Mouse (Mus musculus) granulocyte monocyte progenitor cell, adult 5-6 weeks (primary cell): ENCODE results near the gene Ifi27. TPM values are rescaled to one million over a fixed set of nuclear protein-coding genes. Genes with fewer than 3 reads are reported as not detected.
"Not testable (repeated sequence)": the region's sequence is repeated elsewhere in the genome, so short reads cannot be mapped to it uniquely, and the experiment has no call there.

Experiments
- ATAC-seq: replicated peaks from 2 replicates; pipeline ENCODE4 v1.8.0; 2016; ENCODE audit warnings: mild to moderate bottlenecking, moderate TSS enrichment, inconsistent platforms; ENCODE audit not compliant: poor library complexity, severe bottlenecking
- total RNA-seq, 2 experiments: library from RNA; stranded (forward) in 1 of 2; stranded (reverse) in 1 of 2; fragments of 200-712, 200-1000 nt in 1 of 2; fragments of >200 nt in 1 of 2; fragmentation: Nextera tagmentation in 1 of 2; gene quantifications; 2 replicates each; pipeline ENCODE4 v1.2.3; 2014 to 2017

The Ifi27 gene
- 57.2 and 75.3 TPM in 2 replicates for total RNA-seq (2014; fragmentation: Nextera tagmentation)
- 24.0 and 53.0 TPM in 2 replicates for total RNA-seq (2017)

DNA sequence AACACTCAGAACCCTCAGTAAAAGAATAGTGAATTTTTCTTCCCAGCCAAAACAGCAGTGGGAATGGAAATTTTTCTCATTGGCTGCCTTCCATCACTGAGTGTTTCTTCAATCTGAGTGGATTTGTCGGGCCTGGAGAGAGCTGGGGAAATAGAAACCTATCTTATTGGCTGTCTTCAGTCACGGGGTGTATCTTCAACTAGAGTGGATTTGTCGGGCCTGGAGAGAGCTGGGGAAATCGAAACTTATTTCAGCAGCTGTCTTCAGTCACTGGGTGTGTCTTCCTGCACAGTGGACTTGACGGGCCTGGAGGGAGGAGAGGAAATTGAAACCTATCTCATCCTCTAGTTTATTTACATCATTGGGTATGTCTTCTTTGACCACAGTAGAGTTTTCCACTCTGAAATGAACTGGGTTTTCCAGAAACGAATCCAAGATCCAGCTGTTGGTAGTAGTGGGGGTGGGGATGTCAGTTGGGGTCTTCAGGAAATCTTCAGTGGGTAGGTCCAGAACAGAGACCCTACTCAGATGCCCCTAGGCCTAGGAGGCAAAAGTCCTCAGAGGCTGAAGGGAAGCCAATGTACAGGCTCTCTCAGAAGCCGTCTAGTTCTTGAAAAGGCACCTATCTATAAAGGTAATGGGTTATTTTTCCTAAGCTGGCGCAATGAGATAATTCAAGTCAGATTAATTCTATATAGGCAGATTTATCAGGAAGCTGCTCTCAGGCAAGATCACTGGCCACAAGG is at the start of gene Ifi27:
Ifi27 (plus strand) TSS at position 226 of the 746 bp plus-strand sequence.
- ATAC-seq = peak; percentile 89

GRCm38 (mm10) chr12:103388505-103389347 is 45.3 kb upstream of the Ifi27 start, which contains the start of gene Otub2:
Otub2 (plus strand) TSS chr12:103388682.
- peak; percentile 97 for ATAC-seq

GRCm38 (mm10) chr12:103389348-103389727 is 44.7 kb upstream of the Ifi27 start:
- ATAC-seq = no peak

DNA sequence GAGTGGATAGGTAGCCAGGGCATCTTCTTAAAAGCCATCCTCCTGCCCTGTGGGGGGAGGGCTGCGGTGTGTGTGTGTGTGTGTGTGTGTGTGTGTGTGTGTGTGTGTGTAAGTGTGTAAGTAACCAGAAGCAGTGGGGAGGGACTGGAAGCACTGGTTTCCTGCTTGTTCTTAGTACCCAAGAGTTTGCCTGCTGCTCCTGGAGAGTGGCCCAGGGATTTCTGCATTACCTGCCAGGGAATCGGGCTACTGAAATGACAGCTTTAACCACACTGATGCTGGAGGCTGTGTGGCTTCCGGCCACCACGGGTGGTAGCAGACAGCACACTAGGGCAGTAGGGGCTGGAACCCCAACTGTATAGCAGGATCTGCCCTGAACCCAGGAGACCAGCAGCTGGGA is 44.0 kb upstream of the Ifi27 start:
- no peak for ATAC-seq

GRCm38 (mm10) chr12:103391098-103391497 is 42.9 kb upstream of the Ifi27 start:
- no peak for ATAC-seq

DNA sequence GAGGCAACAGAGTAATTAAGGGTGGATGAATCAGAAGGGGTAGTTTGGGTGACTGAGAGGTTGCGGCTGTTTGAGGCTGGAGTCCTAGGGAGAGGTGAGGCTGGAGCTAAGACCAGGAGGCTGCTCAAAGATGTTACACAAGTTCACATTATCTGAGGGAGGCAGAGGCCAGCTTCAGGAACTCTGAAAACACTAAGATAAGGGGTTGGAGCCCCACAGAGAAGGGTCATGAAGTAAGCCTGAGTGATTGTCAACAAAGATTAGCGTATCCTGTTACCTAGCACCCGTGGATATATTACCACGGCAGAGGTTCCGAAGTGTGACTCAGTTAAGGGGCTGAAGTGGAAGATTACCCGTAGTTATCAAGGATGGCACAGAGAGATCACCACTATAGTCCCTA is 40.5 kb upstream of the Ifi27 start:
- peak; percentile 45 for ATAC-seq

DNA sequence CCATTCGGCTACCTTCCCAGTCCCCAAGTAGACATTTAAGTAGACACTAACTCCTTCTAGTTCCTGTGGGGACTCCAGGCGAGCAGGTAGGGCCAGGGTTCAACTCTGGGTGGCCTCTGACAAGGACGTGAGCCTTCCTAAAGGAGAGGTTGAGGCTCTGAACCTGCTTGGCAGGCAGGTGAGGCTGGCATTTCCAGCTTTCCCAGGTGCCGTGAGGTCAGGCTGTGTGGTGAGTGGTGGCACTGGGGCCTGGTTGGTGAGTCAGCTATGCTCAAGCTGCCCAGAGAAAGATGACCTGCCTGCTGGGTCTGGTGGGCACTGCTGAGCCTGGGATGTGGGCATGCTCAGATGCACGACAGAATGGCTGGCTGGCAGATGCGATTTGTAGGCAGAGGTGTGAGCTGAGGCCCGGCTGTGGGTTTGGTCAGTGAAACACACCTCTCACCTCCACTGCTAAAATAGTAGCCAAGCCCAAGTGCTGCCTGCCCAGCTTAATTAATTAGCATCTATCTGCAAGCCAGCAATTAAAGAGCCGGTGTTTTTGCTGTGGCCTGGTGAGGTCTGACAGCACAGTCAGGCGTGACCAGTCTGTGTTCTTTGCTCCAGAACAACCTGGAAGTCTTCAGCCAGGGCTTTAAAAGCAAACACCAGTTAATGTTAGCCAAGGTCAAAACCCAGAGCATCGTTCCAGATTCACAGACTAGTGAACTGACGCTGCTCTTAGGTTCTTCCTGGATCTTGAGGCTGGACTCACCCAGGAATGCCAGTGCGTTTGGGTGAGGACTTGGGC is 38.3 kb upstream of the Ifi27 start:
- no peak for ATAC-seq

- ATAC-seq = no peak
Measured at GRCm38 (mm10) chr12:103396751-103397150, 37.3 kb upstream of the Ifi27 start.

DNA sequence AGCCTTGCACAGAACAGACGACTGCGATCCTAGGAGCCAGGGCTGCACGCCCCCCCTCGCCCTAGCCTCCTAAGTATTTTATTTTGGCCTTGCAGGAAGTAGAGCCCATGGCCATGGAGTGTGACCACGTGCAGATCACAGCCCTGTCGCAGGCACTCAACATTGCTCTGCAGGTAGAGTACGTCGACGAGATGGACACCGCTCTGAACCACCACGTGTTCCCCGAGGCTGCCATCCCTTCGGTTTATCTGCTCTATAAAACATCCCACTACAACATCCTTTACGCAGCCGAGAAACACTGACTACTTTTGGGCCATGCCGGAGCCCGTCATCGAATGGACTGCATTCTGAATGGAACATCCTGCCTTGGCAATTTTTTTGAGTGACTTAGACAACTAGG is 29.9 kb upstream of the Ifi27 start:
- no peak for ATAC-seq

DNA sequence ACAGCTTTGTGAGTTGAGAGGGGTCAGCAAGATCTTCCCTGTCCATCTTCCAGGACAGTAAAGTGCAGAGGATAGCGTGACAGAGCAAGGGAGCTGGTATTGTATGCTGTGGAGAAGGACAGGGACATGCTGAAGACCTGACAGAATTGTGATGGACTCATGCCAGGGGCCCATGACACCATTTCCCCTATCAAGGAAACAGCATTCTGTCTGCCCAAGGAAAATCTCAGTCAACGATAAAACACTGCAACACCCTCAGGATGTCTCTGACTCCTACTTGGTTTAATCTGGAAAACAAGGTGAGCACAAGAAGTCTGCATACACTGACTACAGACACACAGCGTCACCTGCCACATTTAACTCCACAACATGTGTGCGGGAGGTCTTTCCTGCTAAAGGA is 26.3 kb upstream of the Ifi27 start, which contains the start of gene 9330161L09Rik:
9330161L09Rik (minus strand) TSS at position 101 of the 400 bp plus-strand sequence.
- ATAC-seq = no peak

- no peak for ATAC-seq
Measured at GRCm38 (mm10) chr12:103408144-103408543, 25.9 kb upstream of the Ifi27 start.

- peak; percentile 29 for ATAC-seq
Measured at GRCm38 (mm10) chr12:103425016-103425728, 8.8 kb upstream of the Ifi27 start.

- ATAC-seq = peak; percentile 98
Measured at GRCm38 (mm10) chr12:103425729-103426470, 8.1 kb upstream of the Ifi27 start, which contains the start of gene Ddx24. Ddx24 (minus strand) TSS chr12:103425830.

DNA sequence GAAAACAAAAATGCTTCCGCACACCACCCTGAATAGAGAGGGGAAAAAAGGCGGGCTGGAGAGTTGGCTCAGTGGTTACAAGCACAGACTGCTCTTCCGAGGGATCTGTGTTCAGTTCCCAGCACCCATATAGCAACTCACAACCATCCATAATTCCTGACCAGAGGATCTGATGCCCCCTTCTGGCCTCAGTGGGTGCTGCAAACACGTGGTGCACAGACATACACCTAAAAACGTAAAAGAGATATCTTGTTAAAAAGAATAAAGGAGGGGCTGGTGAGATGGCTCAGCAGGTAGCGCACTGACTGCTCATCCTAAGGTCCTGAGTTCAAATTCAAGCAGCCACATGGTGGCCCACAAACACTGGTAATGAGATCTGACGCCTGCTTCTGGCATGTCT is 7.3 kb upstream of the Ifi27 start:
- no peak for ATAC-seq

GRCm38 (mm10) chr12:103433430-103433829 is 581 bp upstream of the Ifi27 start:
- ATAC-seq = no peak

DNA sequence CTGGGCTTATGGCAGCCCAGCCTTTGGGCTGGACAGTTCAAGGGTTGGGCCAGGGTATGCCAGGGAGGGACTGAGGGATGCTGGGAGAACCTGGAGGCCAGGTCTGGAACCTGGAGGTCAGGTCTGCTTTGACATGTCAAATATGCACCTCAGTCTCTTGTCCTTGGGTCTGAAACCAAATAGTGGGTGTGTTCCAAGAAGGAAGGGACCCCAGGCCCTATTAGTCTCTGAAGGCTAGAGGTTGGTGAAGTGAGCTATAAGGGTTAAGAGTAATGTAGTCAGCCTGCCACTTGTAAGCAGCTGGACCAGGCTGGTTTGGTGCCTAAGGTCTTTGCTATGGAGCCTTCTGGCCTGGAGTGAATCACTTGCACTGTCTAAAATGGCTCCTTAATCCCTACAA is 850 bp downstream of the Ifi27 start:
- no peak for ATAC-seq

DNA sequence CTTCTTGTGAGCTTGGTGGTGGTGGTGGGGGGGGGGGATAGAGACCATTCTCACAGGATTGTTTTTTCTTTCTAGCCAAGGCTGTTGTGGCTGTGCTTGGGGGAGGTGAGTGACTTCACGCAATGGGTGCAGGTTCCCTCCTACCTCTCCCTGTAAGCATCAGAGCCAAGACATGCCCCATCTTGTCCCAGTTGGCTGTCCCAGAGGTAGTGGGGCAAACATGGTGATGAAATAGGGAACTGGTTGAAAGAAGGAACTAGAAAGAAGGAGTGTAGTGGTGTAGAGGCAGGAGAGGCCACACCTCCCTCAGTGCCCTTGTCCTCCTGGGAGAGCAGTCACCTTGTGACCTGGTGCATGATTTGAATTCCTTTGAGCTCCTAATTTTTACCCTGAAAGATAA is 3.6 kb downstream of the Ifi27 start:
- ATAC-seq = peak; percentile 80

- peak; percentile 74 for ATAC-seq
Measured at GRCm38 (mm10) chr12:103443524-103443923, 9.5 kb downstream of the Ifi27 start, which contains the start of gene Ifi27l2a. Ifi27l2a (minus strand) TSS chr12:103443680.

GRCm38 (mm10) chr12:103444261-103444660 is 10.2 kb downstream of the Ifi27 start:
- not testable (repeated sequence) for ATAC-seq
